Mouse (Mus musculus) ES-E14 (cell line): ENCODE data around the gene Fbxw10. TPM values are rescaled to one million over a fixed set of nuclear protein-coding genes. Genes with fewer than 3 reads are reported as not detected.

Source experiments
- DNase-seq: peaks from one replicate; pipeline ENCODE4 v3.0.0-alpha.2; 2013; ENCODE audit warnings: low read depth, low spot score
- H3K27ac ChIP-seq: 2 replicates; pipeline ENCODE4 v1.5.1; 2012; ENCODE audit warnings: low read depth, mild to moderate bottlenecking, low read length, moderate library complexity, mixed read lengths; ENCODE audit not compliant: poor library complexity, insufficient read depth, severe bottlenecking
- H3K36me3 ChIP-seq: 2 replicates; pipeline ENCODE4 v1.6.1; 2012; ENCODE audit warnings: mild to moderate bottlenecking, low read length, moderate library complexity, mixed read lengths; ENCODE audit not compliant: control insufficient read depth, poor library complexity, insufficient read depth, severe bottlenecking
- H3K4me1 ChIP-seq, 2 experiments: fragments of 150-350 bp in 1 of 2; sonication (generic) in 1 of 2; 2 replicates each; pipeline ENCODE4 v1.6.1; 2012; ENCODE audit warnings: low read length in 2 of 2, mild to moderate bottlenecking in 1 of 2, mixed read lengths in 1 of 2; ENCODE audit not compliant: control insufficient read depth in 2 of 2, insufficient read depth in 2 of 2, poor library complexity in 1 of 2
- H3K4me3 ChIP-seq, 2 experiments: fragments of 150-350 bp in 1 of 2; sonication (generic) in 1 of 2; 2 replicates each; pipeline ENCODE4 v1.5.1; 2012; ENCODE audit warnings: low read length in 2 of 2, low read depth in 1 of 2, mild to moderate bottlenecking in 1 of 2, mixed read lengths in 1 of 2; ENCODE audit not compliant: insufficient read depth in 1 of 2, poor library complexity in 1 of 2, severe bottlenecking in 1 of 2
- H3K9ac ChIP-seq: 2 replicates; pipeline ENCODE4 v1.6.1; 2012; ENCODE audit warnings: low read depth, mild to moderate bottlenecking, low read length, mixed read lengths; ENCODE audit not compliant: poor library complexity, insufficient read depth, severe bottlenecking
- H3K9me3 ChIP-seq: fragments of 150-350 bp; sonication (generic); 2 replicates; pipeline ENCODE4 v1.6.1; 2012; ENCODE audit warnings: low read depth, mild to moderate bottlenecking, low read length; ENCODE audit not compliant: control insufficient read depth, insufficient read depth
- CHD2 ChIP-seq: IDR thresholded peaks from 2 replicates; pipeline ENCODE4 v1.6.1; 2014; ENCODE audit warnings: mild to moderate bottlenecking, low read depth, low read length, inconsistent platforms
- HCFC1 ChIP-seq: IDR thresholded peaks from 2 replicates; pipeline ENCODE4 v1.6.1; 2012; ENCODE audit warnings: low read length, inconsistent platforms, borderline replicate concordance; ENCODE audit not compliant: insufficient read depth
- MAFK ChIP-seq: IDR thresholded peaks from 2 replicates; pipeline ENCODE4 v1.6.1; 2014; ENCODE audit warnings: mild to moderate bottlenecking, low read depth, low read length, inconsistent platforms; ENCODE audit not compliant: insufficient read depth
- ZC3H11A ChIP-seq: IDR thresholded peaks from 2 replicates; pipeline ENCODE4 v1.6.1; 2012; ENCODE audit warnings: low read depth, mild to moderate bottlenecking, inconsistent platforms, low read length, borderline replicate concordance
- ZNF384 ChIP-seq: IDR thresholded peaks from 2 replicates; pipeline ENCODE4 v1.6.1; 2012; ENCODE audit warnings: low read depth, low read length, inconsistent platforms
- in situ Hi-C, 2 experiments: fragments of 600-800 bp; cut with MboI; formaldehyde crosslinking; loops; one replicate each; pipeline ENCODE4 v1.15.1; 2025; ENCODE audit warnings: low sequenced_read_pairs in 2 of 2, inconsistent platforms in 1 of 2; ENCODE audit not compliant: unreplicated experiment in 2 of 2
- total RNA-seq: library from RNA; depleted of rRNA; stranded (reverse); fragments of 300-350 nt; gene quantifications from 2 replicates; pipeline ENCODE4 v1.2.3, GENCODE M21; 2012

The Fbxw10 gene
- total RNA-seq, 1 experiment, result 0.85 TPM

- DNase-seq, result no peak
- TF ChIP-seq ZNF384 (no peak), HCFC1 (no peak), CHD2 (no peak), MAFK (no peak), ZC3H11A (no peak)
- Histone ChIP-seq H3K9me3 (no peaks in the 10 kb centered on the region), H3K36me3 (no peaks in the 10 kb centered on the region), H3K4me3 (no peak overlapping the region), H3K9ac (no peak overlapping the region), H3K27ac (no peak overlapping the region), H3K4me1 (no peaks in the 10 kb centered on the region)
- in situ Hi-C loops, result no loop called here
Observed at GRCm38 (mm10) chr11:62812268-62812667, 34.6 kb upstream of the Fbxw10 start.

- Histone ChIP-seq H3K36me3 (no peaks in the 10 kb centered on the region), H3K9me3 (no peaks in the 10 kb centered on the region), H3K4me1 (no peaks in the 10 kb centered on the region), H3K27ac (no peak overlapping the region), H3K4me3 (no peak overlapping the region), H3K9ac (no peak overlapping the region)
- in situ Hi-C loops, result no loop called here
- DNase-seq, result no peak
- TF ChIP-seq HCFC1, result no peak
- no peak for TF ChIP-seq CHD2
- no peak for TF ChIP-seq MAFK
- TF ChIP-seq ZC3H11A, result no peak
- TF ChIP-seq ZNF384, result no peak
Observed at GRCm38 (mm10) chr11:62813497-62813896, 33.4 kb upstream of the Fbxw10 start.

DNA sequence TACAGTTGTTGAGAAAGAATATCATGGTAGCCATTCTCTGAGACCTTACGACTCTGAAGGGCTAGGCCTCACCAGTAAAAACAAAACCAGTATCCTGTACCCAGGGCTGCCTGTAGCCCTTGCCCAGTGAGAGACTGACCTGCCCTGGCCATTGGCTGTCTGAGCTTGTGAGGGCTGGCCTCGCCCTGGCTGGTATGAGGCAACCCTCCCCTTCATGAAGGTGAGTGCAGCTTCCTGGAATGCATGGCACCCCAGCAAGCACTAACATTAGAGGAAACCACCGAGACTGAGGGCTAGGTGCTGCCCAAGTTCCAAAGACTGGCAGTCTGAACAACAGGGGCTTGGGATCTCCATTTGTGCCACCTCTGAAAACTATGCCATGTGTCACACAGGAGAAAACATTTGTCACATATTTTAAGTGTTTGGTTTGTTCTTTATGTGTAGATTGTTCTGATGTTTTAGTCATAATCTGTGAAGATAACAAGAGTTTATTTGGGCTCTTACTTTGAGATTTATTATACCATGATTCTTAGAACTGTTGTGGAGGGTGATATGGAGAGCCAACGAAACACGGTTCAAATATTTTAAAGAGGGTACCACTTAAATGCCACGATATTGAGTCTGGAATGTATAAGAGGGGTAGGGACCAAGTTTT, 32.8 kb upstream of the Fbxw10 start:
- Histone ChIP-seq H3K27ac (no peak overlapping the region), H3K4me1 (no peaks in the 10 kb centered on the region), H3K9ac (no peak overlapping the region), H3K36me3 (no peaks in the 10 kb centered on the region), H3K4me3 (no peak overlapping the region), H3K9me3 (no peaks in the 10 kb centered on the region)
- TF ChIP-seq MAFK (no peak), ZNF384 (no peak), ZC3H11A (no peak), HCFC1 (no peak), CHD2 (no peak)
- in situ Hi-C loops, result no loop called here
- DNase-seq, result no peak

DNA sequence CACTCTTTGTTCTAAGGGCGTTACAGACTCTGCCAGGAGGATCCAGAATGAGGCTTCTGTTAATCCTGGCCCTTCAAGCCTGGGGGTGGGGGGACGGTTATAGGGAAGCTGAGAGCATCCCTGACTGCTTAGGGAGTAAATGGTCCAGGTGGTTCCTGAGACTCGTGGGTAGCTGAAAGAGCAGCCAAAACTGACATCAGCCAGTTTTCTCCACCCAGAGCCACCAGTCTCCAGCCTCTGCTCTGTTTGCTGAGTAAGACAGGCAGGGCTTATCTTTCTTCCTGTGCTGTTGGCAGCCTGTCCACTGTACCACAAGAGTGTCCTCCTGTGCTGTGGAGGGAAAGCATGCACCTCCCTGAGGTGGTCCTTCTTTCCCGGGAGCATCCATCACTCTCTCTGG, 32.2 kb upstream of the Fbxw10 start:
- H3K4me3 ChIP-seq, result no peak overlapping the region
- no peaks in the 10 kb centered on the region for H3K4me1 ChIP-seq
- TF ChIP-seq HCFC1, result no peak
- TF ChIP-seq ZNF384, result no peak
- TF ChIP-seq ZC3H11A, result no peak
- TF ChIP-seq CHD2, result no peak
- TF ChIP-seq MAFK, result no peak
- H3K9ac ChIP-seq, result no peak overlapping the region
- in situ Hi-C loops, result no loop called here
- H3K36me3 ChIP-seq, result no peaks in the 10 kb centered on the region
- no peak for DNase-seq
- H3K27ac ChIP-seq, result no peak overlapping the region
- no peaks in the 10 kb centered on the region for H3K9me3 ChIP-seq

- Histone ChIP-seq H3K4me3 (no peak overlapping the region), H3K9ac (no peak overlapping the region), H3K4me1 (no peaks in the 10 kb centered on the region), H3K27ac (no peak overlapping the region), H3K9me3 (no peaks in the 10 kb centered on the region), H3K36me3 (no peaks in the 10 kb centered on the region)
- DNase-seq, result no peak
- in situ Hi-C loops, result no loop called here
- TF ChIP-seq ZNF384 (no peak), HCFC1 (no peak), ZC3H11A (no peak), CHD2 (no peak), MAFK (no peak)
Observed at GRCm38 (mm10) chr11:62815438-62815837, 31.4 kb upstream of the Fbxw10 start.
